Mouse (Mus musculus) heart, embryonic 15.5 days (tissue): ENCODE data around the gene Tctn1. TPM values are rescaled to one million over a fixed set of nuclear protein-coding genes. Genes with fewer than 3 reads are reported as not detected.

Experiments
- ATAC-seq: fragments of 200-750 bp; cut with Nextera tagmentation; replicated peaks from 2 replicates; pipeline ENCODE4 v1.8.0; 2017; ENCODE audit warnings: low read depth, moderate TSS enrichment; ENCODE audit not compliant: insufficient number of reproducible peaks, insufficient read depth, low FRiP score
- H3K27ac ChIP-seq: fragments of 300-500 bp; sonication (generic); 2 replicates; pipeline ENCODE4 v1.5.1; 2015; ENCODE audit warnings: mild to moderate bottlenecking, inconsistent platforms
- H3K27me3 ChIP-seq: fragments of 300-500 bp; sonication (generic); 2 replicates; pipeline ENCODE4 v1.6.1; 2015; ENCODE audit warnings: inconsistent platforms
- H3K36me3 ChIP-seq: fragments of 300-500 bp; sonication (generic); 2 replicates; pipeline ENCODE4 v1.6.1; 2015; ENCODE audit warnings: mild to moderate bottlenecking, inconsistent platforms
- H3K4me1 ChIP-seq: fragments of 300-500 bp; sonication (generic); replicated peaks from 2 replicates; pipeline ENCODE4 v1.6.1; 2015; ENCODE audit warnings: inconsistent platforms
- H3K4me2 ChIP-seq: fragments of 300-500 bp; sonication (generic); 2 replicates; pipeline ENCODE4 v1.6.1; 2015; ENCODE audit warnings: inconsistent platforms, mild to moderate bottlenecking, moderate library complexity
- H3K4me3 ChIP-seq: fragments of 300-500 bp; sonication (generic); 2 replicates; pipeline ENCODE4 v1.5.1; 2015; ENCODE audit warnings: mild to moderate bottlenecking, inconsistent platforms
- H3K9ac ChIP-seq: fragments of 300-500 bp; sonication (generic); 2 replicates; pipeline ENCODE4 v1.6.1; 2015; ENCODE audit warnings: mild to moderate bottlenecking, inconsistent platforms
- H3K9me3 ChIP-seq: fragments of 300-500 bp; sonication (generic); replicated peaks from 2 replicates; pipeline ENCODE4 v1.6.1; 2016; ENCODE audit warnings: inconsistent platforms
- WGBS: fragments of 180-500 bp; shearing (Covaris S2); methylation state at CpG from one replicate; pipeline ENCODE4 v1.1.7; 2015; ENCODE audit warnings: mixed read lengths; 5-methylcytosine and 5-hydroxymethylcytosine counted together
- polyA plus RNA-seq: library from polyadenylated mRNA; unstranded; fragments of >200 nt; fragmentation: Nextera tagmentation; extraction: Ambion mirVana; gene quantifications from 2 replicates; pipeline ENCODE4 v1.2.1, GENCODE M21; 2015

The Tctn1 gene
- polyA plus RNA-seq, 1 experiment from 2014 or later = 2.5 TPM

DNA sequence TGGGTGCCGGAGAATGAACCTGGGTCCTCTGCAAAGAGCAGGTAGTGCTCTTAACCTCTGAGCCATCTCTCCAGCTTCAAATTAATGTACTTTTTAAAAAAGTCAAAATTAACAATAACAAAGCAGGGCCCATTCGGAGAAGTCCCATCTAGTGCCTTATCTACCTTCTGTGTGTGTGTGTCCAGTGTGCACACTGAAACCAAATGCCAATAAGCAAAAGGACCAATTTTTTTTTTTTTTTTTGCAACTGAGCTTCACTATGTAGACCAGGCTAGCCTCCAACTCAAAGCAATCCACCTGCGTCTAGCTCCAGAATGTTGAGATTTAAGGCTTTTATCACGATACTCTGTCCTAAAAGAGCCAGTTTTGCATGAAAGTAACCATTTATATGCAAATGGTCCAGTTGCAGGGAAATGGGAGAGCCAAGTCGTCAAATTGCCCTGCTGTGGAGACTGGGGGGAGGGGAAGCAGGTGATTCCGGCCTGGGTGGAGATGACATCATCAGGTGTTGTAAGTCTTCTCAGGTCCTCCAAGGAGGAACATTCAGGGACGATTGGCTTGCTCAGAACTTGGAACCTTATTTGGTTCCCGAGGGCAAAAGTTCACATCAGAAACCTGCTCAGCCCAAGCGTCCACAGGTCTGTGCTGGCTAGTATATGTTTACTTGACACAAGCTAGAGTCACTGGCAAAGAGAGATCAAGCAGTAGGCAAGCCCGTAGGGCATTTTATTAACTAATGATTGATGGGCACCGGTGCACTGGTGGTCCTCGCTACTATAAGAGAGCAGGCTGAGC, 72.8 kb downstream of the Tctn1 start:
- H3K27me3 ChIP-seq = no peaks in the 10 kb centered on the region
- no peak overlapping the region for H3K27ac ChIP-seq
- no peaks in the 10 kb centered on the region for H3K36me3 ChIP-seq
- no peak overlapping the region for H3K4me2 ChIP-seq
- WGBS = 74% methylated on average over 12 of the region's 12 CpGs
- ATAC-seq = no peak
- no peaks in the 10 kb centered on the region for H3K9me3 ChIP-seq
- H3K4me1 ChIP-seq = no peaks in the 10 kb centered on the region
- no peak overlapping the region for H3K4me3 ChIP-seq
- no peak overlapping the region for H3K9ac ChIP-seq

DNA sequence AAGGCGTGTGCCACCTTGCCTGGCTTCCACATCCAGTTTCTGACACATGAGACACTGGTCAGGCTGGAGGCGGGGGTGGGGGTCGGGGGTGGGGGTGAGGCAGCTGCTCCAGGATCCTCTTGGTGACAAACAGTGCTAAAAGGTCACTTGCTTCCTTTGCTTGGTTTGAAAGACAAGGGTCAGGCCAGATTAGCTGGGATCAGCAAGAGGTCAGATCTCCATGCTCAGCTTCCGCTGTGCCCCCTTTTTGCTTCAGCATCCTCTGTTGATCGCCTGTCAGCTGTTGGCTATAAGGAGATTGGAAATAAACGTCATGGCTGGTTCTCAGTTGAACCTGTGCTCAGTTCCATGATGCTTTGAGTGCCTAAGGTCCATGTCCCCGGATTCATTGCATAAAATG, 73.8 kb downstream of the Tctn1 start:
- Histone ChIP-seq H3K4me2 (no peak overlapping the region), H3K4me1 (no peaks in the 10 kb centered on the region), H3K9me3 (no peaks in the 10 kb centered on the region), H3K36me3 (no peaks in the 10 kb centered on the region), H3K9ac (no peak overlapping the region), H3K4me3 (no peak overlapping the region), H3K27me3 (no peaks in the 10 kb centered on the region), H3K27ac (no peak overlapping the region)
- whole genome bisulfite sequencing = 56% methylated on average over 7 of the region's 7 CpGs
- ATAC-seq = no peak

DNA sequence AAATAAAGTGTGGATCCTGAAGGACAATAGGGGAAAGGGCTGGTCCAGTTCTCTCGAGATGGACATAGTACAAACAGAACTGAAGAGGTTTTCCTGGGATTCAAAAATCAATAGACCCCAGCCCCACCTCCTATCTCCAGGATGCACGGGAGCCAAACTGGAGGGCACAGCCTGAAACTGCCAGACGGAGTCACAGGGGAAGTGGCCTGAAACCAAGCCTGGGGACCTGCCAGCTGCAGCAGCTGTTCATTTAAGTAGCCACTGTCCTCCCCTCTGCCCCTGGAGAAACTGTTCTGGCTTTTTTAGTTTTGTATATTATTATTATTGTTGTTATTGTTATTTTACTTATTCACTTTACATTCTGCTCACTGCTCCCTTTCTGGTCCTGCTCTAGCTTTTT, 75.1 kb downstream of the Tctn1 start:
- no peaks in the 10 kb centered on the region for H3K27me3 ChIP-seq
- no peak overlapping the region for H3K9ac ChIP-seq
- ATAC-seq = no peak
- H3K27ac ChIP-seq = no peak overlapping the region
- H3K36me3 ChIP-seq = no peaks in the 10 kb centered on the region
- H3K9me3 ChIP-seq = no peaks in the 10 kb centered on the region
- WGBS = 34% methylated on average over 3 of the region's 3 CpGs
- no peaks in the 10 kb centered on the region for H3K4me1 ChIP-seq
- H3K4me2 ChIP-seq = no peak overlapping the region
- no peak overlapping the region for H3K4me3 ChIP-seq

Other genes starting within 250 kb of the Tctn1 start
- gene Cux2, start 214.4 kb downstream of the Tctn1 start, polyA plus RNA-seq = 3.9 and 4.1 TPM in 2 replicates
- gene Myl2, start 163.5 kb downstream of the Tctn1 start, polyA plus RNA-seq = 7,334 and 9,932 TPM in 2 replicates
- 0.16 and 0.42 TPM in 2 replicates for gene Ccdc63, start 123.6 kb downstream of the Tctn1 start, polyA plus RNA-seq
- 198 and 233 TPM in 2 replicates for gene Ppp1cc, start 106.2 kb downstream of the Tctn1 start, polyA plus RNA-seq
- 2.6 and 4.1 TPM in 2 replicates for gene Hvcn1, start 57.7 kb downstream of the Tctn1 start, polyA plus RNA-seq
- 11.9 and 12.2 TPM in 2 replicates for gene Pptc7, start 19.9 kb upstream of the Tctn1 start, polyA plus RNA-seq
- gene Rad9b, start 89.8 kb upstream of the Tctn1 start, polyA plus RNA-seq = 7.2 and 8.0 TPM in 2 replicates
- gene Vps29, start 89.9 kb upstream of the Tctn1 start, polyA plus RNA-seq = 177 and 206 TPM in 2 replicates
- 49.4 and 51.7 TPM in 2 replicates for gene Gpn3, start 107.4 kb upstream of the Tctn1 start, polyA plus RNA-seq
- 43.7 and 53.7 TPM in 2 replicates for gene Fam216a, start 107.9 kb upstream of the Tctn1 start, polyA plus RNA-seq
- 98.6 and 103 TPM in 2 replicates for gene Arpc3, start 127.4 kb upstream of the Tctn1 start, polyA plus RNA-seq
- 30.2 and 38.5 TPM in 2 replicates for gene Anapc7, start 157.2 kb upstream of the Tctn1 start, polyA plus RNA-seq
- 288 and 291 TPM in 2 replicates for gene Atp2a2, start 237.8 kb upstream of the Tctn1 start, polyA plus RNA-seq